Mouse (Mus musculus): ENCODE measurements around the gene Mthfd1.

The Mthfd1 gene

DNA sequence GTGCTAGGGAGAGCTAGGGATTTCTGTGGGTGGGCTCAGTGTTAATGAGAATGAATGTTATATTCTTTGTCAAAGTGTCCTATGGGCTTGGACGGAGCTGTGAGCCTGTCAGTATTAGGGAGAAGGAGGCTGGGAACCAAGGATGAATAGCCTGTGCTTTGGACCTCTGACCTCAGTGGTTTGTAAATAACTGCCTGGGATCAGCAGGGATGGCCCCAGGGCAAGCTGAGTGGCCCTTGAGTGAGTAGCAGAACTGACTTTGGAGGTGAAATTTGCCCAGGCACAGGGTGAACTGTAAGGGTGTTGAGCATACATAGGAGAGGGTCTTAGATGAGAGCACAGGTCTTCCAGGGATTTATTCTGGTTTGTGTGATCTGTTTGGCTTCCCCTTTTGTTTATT lies 8.8 kb downstream of the Mthfd1 start:
- no peak for DNase-seq (ENCODE audit: low read depth, low spot score)

DNA sequence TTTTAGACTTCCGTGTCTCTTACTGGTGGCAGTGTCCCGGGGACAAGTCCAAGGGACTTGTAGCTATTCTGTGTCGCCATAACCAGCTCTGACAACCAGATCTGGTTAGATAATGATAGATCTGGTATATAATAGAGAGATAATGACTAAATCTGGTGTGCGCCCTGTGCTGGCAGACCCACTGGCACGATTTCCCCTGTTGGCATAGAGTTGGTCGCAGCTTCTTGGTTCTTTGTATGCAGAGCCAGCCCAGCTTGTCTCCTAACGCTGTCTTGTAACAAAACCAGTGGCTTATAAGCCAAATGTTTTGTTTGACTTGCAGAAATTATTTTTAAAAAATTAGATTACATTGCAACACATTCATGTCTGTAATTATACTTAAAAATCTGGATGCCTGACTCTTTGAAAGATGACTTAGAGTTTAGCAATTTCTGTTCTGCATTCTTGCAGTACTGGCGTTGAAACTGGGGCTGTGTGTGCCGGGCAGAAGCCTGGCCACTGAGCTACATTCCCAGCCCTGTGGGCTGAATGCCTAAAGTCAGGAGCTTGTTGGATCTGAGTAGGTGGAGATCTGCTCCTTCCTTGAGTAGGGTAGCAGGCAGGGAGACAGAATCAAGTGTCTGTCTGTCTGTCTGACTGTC lies 9.3 kb downstream of the Mthfd1 start:
- no peak for DNase-seq (ENCODE audit: low read depth, low spot score)

DNA sequence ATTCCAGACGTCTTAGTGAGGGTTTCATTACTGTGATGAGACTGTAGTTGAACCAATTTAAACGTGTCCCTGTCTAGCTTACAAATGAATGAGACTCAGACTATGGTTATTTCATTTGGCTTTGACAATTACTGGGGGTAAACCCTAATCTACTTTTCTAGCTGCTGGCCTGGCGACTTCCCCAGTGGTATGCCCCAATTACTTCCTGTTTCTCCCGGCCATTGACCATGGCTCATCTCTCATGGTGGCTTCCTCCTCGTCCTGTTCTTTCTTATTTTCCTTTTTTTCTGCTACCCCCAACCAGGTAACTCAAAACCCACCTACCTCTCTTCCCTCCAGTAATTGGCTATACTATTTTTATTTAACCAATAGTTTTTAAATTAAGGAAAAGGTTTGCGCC lies 9.9 kb downstream of the Mthfd1 start:
- no peak for DNase-seq (ENCODE audit: low read depth, low spot score)

DNA sequence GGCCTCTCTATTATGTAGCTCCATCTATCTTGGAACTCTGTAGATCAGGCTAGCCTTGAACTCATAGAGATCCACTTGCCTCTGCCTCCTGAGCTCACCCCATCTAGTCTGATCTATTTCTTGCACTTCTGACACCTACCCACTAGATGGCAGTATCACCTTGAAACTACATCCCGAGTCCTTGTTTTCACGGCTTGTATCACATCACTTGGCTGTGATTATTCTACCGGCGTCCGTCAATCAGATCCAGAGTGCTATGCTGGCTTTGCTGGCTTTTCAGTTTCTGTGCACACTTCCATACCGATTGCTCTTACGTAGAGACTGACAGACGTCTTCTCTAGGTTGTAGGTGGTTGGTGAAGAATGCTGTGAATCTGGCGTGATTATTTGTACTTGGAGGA lies 11.8 kb downstream of the Mthfd1 start:
- DNase-seq (ENCODE audit: low read depth, low spot score), result peak; percentile 54

DNA sequence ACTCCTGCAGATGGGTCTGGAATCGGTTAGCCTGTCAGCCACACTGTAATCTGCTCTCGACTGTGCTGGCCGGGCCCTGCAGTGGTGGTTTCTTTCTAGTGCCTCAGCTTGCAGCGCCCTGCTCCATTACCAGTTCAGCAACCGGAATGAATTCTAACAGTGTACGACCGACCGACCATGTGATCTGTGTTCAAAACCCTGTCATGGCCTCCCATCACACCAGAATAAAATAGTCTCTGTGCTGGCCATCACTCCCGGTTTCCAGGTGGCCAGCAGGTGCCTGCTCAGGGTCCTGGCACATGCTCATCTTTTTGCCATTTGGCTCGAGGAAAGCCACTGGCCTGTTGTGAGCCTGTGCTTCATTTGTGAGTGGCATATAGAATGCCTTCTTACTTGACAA lies 13.6 kb downstream of the Mthfd1 start:
- DNase-seq (ENCODE audit: low read depth, low spot score), result no peak

DNA sequence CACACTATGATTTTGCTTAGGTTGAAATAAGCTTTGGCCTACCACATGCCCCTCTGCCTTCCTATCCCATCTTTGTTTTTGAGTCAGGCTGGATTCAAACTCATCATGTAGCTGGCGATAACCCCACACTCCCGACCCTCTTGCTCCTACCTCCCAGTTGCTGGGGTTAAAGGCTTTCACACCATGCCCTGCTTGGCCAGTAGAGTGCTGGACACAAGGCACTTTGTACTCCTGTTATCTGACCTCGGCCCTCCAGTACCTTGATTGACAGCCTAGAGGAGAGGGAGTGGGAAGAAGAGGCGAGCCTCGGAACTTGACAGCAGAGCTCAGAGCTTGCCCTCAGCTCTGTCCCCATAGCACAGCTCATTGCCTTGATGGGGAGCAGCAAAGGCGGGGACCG lies 14.1 kb downstream of the Mthfd1 start:
- DNase-seq (ENCODE audit: low read depth, low spot score), result no peak

DNA sequence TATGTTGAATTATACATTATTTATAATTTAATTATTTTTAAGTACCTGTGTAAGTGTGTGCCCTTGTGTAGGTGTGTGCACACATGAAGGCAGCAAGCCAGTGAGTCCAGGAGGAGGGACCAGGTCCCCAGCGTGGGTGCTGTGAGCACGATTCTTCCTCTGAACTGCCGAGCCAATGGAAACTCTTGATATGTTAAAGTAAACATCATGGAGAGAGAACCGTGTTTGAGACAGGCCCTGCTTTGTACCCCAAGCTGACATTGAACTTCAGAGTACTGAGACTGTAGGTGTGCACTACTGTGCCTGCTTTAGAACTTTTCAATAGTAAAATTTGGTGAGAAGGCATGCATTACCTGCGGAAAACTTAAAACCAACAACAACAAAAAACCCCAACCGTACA lies 16.4 kb downstream of the Mthfd1 start:
- no peak for DNase-seq (ENCODE audit: low read depth, low spot score)

DNA sequence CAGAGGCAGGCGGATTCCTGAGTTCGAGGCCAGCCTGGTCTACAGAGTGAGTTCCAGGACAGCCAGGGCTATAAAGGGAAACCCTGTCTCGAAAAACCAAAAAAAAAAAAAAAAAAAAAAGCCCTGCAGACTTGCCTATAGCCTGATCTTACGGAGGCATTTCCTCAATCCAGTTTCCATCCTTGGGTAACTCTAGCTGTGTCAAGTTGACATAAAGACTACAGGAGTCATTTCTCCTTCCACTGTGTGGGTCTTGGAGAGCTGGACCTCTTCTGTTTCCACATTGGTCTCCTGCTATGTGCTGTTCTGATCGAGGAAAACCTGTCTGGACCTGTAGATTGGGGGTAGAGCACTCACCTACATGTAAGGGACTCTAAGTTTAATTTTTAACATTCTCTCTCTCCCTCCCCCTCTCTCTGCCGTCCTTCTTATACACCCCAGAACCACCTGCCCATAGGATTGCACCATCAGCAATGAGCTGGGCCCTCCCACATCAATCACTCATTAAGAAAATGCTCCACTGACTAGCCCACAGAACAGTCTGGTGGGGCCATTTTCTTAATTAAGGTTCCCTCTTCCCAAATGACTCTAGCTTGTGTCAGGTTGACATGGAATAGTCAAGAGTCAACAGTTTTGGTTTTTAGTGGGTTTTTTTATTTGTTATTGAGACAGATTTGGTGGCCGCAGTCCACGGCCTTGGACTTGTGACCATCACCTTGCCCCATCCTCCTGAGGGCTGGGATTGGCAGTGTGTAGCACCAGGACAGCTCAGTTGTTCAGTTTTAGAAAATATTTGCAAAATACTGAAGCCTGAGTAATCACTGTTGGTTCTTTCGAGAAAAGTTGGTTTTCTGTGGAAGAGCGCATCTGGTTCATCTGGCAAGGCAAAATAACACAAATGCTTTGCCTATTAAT lies 17.8 kb downstream of the Mthfd1 start:
- no peak for DNase-seq (ENCODE audit: low read depth, low spot score)

DNA sequence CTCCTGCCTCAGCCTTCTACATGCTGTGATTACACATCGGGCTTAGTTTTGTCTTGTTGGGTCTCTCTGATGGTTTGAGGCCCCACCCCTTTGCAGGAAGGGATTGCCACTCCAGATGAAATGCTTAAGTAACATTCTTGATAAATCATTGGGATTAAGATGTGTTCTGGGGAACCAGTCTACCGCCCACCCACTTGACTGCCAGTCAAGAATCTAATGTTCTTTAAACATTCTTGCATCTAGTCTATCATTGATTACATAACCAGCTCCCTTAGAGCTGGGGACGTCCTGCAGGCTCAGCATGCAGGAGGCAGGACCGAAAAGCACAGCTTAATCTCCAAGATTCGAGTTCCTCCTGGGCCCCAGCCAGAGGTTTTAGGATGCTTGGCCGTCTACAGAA lies 23.1 kb downstream of the Mthfd1 start:
- DNase-seq (ENCODE audit: low read depth, low spot score), result no peak

DNA sequence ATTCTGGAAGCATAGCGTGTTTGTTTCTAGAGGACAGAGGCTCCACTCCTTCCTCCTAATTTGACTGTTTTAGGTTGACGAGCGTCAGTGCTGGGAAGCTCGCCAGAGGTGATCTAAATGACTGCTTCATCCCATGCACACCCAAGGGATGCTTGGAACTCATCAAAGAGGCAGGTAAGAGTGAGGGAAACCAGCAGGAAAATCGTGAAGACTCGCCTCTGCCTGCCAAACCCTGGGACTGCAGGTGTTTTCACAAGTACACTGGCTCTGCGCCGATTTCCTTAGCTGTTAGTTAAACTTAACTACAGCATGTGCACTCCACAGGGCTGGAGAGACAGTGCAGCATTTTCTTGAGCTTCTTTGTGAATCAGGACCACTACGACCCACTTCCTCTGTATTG lies 25.5 kb downstream of the Mthfd1 start:
- DNase-seq (ENCODE audit: low read depth, low spot score), result no peak

DNA sequence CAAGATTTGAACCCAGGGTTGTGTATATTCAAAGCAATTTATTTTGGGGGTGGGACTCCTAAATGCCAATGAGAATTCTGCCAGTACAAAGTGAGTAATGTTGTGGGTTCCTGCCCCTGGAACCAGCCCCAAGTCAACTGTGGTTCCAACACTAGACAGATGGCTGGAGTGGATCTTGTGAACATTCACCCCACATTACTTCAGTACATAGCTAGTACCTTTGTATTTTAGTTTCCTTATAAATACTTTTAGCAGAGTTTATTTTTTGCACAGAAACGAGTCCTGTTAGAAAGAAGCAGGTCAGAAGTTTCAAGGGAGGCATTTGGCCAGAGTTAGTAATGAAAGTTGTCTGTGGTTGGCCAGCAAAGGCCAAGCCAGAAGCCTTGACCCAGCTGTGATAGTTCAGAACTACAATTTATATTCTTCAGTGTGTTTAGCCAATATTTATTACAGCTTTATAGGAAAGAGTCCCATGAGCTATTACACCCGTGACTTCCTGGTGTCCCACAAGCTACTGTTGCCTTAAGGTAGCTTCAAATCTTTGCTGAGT lies 26.1 kb downstream of the Mthfd1 start:
- DNase-seq (ENCODE audit: low read depth, low spot score), result no peak

DNA sequence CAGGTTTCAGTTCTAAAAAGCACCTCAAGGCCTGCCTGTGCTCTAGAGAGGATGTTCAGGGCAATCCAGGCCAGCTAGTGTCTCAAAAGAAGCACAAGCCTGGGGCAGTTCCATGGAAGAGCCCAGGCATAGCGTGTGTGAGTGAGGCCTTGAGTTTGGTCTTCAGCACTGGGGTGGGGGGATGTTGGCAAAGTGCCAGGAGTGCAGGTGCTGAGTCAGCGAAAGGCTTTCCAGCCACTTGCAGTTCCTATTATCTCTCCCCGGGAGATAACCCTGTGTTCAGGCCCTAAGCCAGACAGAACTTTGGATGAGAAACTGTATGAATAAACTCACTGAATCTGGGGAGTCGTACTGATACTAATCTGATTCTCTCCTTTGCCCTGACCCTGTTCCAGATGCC lies 27.0 kb downstream of the Mthfd1 start:
- no peak for DNase-seq (ENCODE audit: low read depth, low spot score)

DNA sequence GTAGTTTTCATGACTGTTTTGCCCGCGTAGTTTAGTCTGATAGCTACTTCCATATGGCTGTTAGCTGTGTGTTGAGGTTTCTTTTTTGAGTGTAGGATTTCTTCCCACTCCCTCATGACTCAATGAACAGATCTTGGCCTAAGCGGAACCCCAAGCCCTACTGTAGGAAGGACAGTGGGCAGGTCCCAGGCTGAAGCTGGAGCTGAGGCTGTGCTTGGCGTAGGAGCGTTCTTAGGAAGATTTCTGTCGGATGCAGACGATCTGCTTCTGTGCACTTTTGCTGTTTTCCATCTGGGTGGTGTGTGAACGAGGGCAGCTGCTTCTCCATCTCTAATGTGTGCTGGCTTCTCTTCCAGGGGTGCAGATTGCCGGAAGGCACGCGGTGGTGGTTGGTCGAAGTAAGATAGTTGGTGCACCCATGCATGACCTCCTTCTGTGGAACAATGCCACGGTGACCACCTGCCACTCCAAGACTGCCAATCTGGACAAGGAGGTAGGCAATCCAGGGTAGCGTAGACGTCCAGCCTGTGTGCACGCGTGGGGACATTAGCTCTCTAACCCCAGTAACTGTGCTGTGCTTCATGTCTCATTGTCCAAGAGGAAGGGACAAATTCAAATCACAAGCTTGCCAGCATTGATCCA lies 27.6 kb downstream of the Mthfd1 start:
- DNase-seq (ENCODE audit: low read depth, low spot score), result no peak

DNA sequence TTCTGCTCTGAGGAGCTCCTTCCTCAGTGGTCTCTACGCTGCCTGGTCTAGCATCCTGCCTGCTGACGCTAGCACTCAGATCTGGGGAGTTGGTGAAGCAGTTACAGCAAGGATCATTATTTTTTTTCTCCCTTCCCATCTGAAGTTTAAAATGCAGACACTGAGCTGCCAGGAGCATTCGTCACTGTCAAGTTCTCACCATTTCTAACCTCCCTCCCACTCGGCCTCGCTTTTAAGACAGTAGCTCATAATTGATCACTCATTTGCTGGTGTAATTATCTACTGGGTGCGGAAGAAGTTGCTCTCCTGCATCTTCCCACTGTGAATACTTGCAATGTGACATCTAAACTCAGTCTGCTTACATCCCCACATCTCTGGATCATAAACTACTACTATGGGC lies 30.3 kb downstream of the Mthfd1 start:
- no peak for DNase-seq (ENCODE audit: low read depth, low spot score)

DNA sequence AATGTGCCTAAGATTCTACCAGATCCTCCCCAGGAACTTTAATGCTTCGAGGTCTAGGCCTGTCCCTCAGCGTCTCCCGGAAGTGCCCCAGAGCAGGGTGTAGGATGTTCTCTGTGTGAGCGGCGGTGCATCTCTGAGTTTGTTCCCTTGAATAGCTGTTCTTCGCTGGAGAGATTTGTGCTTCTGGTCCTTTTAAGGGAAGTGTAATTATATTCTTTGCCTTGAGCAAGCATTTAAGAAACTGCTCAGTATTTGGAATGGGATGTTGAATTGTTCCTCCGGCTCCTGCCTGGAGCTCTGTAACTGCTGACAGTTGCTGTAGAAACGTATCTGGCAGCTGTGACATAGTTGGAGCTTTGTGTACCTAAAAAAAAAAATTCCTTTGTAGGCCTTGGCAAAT lies 32.9 kb downstream of the Mthfd1 start:
- no peak for DNase-seq (ENCODE audit: low read depth, low spot score)

DNA sequence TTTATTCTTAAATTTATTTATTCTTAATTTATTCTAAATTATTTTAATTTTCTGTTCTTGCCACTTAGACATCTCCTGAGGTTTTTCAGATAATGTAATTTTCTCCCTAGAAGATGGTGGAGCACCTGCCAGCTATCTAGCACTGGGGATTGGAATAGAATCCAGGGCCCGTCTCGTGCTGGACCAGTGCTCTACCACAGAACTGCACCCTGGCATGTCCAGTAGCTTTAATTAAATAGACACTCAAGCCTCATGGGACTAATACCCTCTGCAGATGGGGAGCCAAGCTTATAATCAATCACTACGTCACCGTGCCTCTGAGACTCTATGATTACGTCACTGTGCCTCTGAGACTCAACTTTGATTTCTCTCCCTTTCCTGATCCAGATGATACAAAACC lies 33.4 kb downstream of the Mthfd1 start:
- no peak for DNase-seq (ENCODE audit: low read depth, low spot score)

DNA sequence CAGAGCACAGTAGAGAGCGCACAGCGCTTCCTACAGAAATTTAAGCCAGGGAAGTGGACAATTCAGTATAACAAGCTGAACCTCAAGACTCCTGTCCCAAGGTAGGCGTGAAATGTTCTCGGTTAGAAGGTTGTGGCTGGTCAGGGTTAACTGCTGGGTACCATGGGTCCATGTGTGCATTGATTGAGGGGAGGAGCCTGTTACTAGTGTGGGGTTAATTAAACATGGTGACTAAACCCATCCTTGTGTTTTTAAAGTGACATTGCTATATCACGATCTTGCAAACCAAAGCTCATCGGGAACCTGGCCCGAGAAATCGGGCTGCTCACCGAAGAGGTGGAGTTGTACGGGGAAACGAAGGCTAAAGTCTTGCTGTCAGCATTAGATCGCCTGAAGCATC lies 34.3 kb downstream of the Mthfd1 start:
- DNase-seq (ENCODE audit: low read depth, low spot score), result no peak

DNA sequence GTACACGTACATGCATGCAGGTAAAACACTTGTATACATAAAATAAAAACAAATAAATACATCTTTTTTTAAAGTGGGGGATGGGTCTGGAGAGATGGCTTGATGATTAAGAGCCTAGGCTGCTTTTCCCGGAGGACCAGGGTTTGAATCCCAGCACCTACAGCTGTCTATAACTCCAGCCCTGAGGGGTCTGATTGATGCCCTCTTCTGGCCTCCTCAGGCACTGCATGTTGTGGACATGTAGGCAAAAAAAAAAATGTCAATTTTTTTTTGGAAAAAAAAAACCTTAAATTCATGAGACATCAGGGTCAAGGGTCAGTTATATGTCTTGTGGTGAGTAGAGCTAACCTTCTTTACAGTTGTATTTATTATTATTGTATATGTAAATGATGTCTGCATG lies 35.2 kb downstream of the Mthfd1 start:
- DNase-seq (ENCODE audit: low read depth, low spot score), result no peak

DNA sequence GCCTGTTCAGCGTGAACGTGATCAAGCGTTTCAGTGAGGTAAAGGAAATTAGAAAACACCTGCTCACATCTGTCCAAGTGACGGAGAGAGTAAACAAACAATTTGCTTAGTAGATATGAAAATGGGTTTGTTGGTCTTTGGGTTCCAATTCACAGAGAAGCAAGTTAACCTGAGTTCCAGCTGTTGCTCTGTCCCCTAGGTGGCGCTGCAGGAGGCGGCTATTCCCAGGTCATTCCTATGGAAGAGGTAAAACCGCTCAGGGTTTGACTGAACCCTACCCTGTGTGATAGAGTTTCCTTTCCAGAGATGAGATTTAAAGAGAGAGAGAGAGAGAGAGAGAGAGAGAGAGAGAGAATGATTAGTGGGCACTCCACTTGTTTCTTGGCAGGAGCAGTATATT lies 38.1 kb downstream of the Mthfd1 start:
- DNase-seq (ENCODE audit: low read depth, low spot score), result peak; percentile 24

DNA sequence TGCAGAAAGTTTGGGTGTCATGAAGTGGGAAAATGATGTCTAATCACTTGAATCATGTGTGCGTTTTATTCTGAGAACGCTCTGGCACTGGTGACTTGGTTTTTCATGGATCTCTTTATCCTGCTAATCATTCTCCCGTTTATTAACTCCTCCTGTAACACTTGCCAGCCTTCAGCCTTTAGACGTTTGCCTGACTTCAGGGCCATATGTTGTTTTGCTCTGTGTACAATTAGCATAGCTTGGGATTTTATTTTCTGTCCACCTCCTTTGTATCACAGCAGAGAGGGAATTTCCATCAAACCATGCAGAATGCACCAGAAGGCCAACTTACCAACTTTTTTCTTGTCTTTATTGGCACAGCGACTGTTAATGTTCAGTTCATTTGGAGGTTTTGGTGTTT lies 42.7 kb downstream of the Mthfd1 start:
- no peak for DNase-seq (ENCODE audit: low read depth, low spot score)

DNA sequence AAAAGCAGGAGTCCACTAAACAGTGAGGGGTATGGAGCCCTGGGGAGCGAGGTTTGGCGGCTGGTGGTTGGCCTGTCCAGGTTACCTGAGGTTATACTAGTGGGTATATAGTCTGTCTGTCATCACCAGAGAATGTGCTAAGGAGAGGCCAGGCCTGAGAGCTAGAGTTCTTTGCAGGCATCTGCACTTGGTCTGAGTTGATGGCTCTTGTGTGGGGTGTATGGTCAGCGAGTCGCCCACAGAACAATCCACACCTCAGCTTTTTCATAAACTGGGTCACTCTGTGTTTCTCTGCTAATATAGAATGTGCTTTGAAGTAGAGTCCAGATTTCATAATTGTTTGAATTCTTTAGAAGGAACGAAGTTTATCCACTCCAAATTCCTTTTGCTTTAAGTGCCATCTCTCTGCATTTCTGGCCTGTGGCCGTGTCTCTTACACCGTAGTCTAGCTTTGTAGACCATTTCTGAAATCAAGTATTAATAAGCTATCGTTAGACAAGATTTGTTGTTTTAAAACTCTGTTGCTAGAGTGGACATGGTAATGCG lies 44.3 kb downstream of the Mthfd1 start:
- DNase-seq (ENCODE audit: low read depth, low spot score), result no peak

DNA sequence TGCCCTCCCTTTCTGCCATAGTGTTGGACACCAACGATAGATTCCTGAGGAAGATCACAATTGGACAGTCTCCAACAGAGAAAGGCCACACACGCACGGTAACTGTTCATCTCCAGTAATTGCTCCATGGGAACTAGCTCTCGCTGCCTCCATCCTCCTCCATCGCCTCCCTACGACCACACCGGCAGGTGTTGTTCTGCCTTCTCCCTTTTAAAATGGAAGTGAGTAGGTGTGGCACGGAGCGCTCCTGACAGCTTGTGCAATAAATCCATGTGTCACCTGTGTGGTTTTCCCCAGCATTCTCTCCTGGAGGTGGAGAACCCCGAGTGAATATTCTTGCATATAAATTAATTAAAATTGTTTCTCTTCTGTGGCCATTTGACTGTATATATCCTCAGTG lies 45.3 kb downstream of the Mthfd1 start:
- no peak for DNase-seq (ENCODE audit: low read depth, low spot score)
